Mouse (Mus musculus) layer of hippocampus, adult 2 months (tissue): ENCODE data around the gene Irs1. TPM values are rescaled to one million over a fixed set of nuclear protein-coding genes. Genes with fewer than 3 reads are reported as not detected.

Experiments
- DNase-seq, 2 experiments: peaks; one replicate each; pipeline ENCODE4 v3.0.0; 2022; ENCODE audit warnings: low spot score in 2 of 2
- H3K27ac ChIP-seq: fragments of 200-600 bp; 2 replicates; pipeline ENCODE4 v1.8.1; 2022
- H3K4me3 ChIP-seq: fragments of 200-600 bp; 2 replicates; pipeline ENCODE4 v1.8.1; 2022; ENCODE audit warnings: mild to moderate bottlenecking
- CTCF ChIP-seq: fragments of 200-600 bp; conservative IDR thresholded peaks from 2 replicates; pipeline ENCODE4 v1.8.1; 2022; ENCODE audit warnings: antibody characterized with exemption, mild to moderate bottlenecking, moderate library complexity
- total RNA-seq, 2 experiments: library from RNA; stranded (reverse); gene quantifications; 2 replicates each; pipeline ENCODE4 v1.2.3; 2021

Irs1 gene
- total RNA-seq, 2 experiments from 2014 or later, result 17.8 to 17.9 TPM

DNA sequence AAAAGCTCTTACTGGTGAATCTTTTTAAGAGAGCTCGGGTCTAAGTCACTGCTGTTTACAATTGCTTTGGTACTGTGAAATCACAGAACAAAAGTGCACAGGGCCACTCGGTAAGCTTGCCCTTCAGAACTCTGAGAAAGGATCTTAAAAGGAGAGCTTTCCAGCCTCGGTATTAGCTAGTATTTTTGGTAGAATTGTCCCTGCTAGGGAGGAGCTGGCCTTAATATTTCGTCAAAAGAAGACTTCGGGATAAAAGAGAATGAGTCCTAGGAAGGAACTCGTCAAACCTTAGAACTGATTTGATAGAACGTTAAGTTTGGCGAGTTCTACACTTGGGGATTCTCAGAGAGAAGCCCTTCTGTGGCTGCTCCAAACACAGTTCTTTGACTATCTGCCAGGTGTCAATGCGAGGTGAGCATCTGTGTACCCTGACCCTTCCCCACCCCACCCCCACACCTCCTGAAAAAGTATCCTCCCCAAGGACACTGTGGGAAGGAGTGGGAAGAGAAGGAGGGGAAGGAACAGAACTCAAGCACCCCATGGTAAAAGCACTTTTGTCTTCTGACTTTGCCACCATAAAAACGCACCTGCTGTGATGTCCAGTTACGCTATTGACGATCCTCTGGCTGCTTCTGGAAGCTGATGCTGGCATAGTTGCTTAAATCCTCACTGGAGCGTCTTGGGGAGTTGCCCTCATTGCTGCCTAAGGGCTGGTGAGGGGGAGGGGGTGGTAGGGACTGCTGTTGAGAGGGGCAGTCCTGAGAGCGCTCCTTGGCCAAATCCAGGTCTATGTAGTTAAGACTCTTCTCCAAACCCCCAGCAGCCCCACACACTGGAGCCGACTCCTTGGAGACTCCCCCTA lies 4.8 kb downstream of the Irs1 start:
- no peak for DNase-seq
- Histone ChIP-seq H3K27ac (peak overlapping the region; percentile 92), H3K4me3 (peak overlapping the region; percentile 88)
- TF ChIP-seq CTCF, result no peak

DNA sequence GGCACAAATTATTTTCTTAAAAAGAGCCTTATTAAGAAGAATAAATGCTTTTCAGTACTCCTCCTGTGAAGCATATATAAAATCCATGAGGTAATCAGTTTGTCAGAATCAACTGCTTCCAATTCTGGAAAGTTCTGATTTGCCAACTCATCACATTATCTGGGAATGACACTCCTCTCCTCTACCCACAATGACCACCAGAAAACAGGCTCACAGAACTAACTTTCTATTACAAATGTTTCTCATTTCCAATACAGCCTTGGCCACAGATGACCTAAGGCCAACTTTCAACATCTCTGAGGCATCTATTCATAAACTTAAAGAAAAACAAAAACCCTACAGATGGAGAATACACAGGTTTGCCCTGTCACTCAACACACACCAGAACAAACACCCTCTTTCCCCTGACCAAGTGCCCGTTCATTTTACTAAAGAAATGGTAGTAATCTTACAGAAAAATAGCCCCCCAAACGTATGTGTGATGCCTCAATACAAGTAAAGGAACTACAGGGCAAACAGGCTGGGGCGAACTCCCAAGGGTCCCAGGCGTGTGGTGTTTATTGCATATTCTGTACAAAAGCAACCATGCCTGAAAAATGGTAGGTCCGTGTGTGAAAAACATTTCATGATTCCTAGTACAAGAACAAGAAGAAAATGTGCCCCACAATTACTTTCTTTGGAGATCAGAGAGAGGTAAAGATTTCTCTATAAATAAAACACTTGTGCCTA lies 5.6 kb downstream of the Irs1 start:
- no peak for TF ChIP-seq CTCF
- peak overlapping the region; percentile 92 for H3K27ac ChIP-seq
- no peak for DNase-seq

DNA sequence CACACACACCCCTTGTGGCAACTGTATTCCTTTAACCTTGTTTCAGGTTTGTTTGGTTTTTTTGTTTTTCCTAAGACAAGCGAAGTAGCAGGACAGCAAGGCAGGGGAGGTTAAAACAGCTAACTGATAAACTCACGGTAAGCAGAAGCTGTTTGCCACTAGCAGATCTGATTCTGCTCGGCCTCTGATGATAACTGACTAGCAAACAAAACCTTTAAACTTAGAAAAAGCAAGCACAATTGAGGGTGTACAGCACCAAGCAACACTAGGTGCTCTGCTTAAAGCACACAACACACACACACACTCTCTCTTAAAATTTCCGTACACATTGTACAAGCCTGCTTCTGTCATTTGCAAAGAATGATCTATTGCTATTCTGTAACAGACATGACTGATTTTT lies 6.8 kb downstream of the Irs1 start:
- peak in 1 of 2 experiments; percentile 10 for DNase-seq
- Histone ChIP-seq H3K27ac (peak overlapping the region; percentile 92), H3K4me3 (peak overlapping the region; percentile 88)
- TF ChIP-seq CTCF, result no peak

More for the DNA sequence above, 5.6 kb downstream of the Irs1 start:
- peak overlapping the region; percentile 88 for H3K4me3 ChIP-seq

DNA sequence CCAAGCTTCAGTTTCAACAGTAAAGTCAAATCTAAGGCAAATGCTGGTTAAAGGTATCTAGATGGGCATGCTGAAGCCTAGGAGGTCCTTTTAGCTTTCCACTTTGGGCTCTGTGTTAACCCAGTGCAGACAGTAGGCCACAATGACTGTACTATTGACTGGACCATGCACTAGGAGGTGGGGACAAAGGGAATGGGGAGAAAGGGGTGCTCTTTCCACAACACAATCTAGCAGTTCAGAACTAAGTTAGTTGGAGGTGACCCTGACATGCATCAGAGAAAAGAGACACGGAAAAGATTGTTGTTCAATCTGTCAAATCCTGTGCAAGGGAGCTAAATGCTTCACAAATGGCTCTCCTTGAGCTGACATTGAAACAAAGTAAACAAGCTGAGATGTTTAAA lies 7.3 kb downstream of the Irs1 start:
- H3K4me3 ChIP-seq, result peak overlapping the region; percentile 62
- no peak for TF ChIP-seq CTCF
- H3K27ac ChIP-seq, result peak overlapping the region; percentile 93
- no peak for DNase-seq

DNA sequence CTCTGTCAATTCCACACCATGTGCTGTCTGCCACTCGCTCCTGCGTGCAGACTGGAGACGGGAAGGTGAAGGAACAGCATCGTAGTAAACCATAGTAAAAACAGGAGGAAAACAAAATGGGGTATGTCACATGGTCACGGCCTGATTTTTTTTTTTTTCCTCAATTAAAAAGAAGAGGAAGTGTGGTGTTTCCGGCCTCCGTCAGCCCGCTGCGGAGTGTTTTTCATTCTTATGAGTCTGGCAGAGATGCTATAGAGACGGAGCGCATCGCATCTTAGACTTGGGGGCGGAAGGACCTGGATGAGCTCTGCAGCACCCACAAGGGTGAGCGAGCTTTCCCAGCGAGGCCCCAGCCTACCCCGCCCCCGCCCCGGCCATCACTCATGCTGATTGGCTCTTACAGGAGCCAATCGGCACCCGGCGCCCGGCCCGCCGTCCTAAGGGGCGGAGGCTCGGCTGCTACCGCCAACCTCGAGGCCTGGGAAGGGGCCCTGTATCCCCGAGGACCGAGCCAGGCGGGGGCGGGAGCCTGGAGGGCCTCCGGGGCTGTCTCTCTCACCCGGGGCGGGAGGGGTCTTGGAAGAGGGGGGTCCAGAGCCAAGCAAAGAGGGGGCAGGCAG lies 8.1 kb downstream of the Irs1 start:
- H3K27ac ChIP-seq, result peak overlapping the region; percentile 93
- TF ChIP-seq CTCF, result no peak
- H3K4me3 ChIP-seq, result peak overlapping the region; percentile 62
- peak; percentile 87 to 91 for DNase-seq

DNA sequence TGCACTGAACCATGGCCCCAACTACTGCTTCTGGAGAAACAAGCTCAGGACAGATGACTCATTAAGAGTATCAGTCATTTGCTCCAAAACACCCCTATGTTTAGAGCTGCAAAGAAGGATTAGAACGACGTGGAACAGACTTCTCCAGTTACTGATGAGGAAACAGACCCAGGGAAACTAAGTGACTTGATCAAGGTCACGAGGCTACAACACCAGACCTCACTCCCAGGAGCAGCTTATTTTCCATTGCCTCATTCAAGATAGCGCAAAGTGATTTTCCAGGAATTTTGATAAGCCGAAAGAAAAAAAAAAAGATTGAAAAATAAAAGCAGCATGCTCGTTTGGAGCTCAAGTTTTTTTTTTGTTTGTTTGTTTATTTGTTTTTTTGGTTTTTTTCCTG lies 9.4 kb downstream of the Irs1 start:
- DNase-seq, result no peak
- no peak overlapping the region; the same call in 1 of the 2 replicates for H3K27ac ChIP-seq
- no peak overlapping the region for H3K4me3 ChIP-seq
- no peak for TF ChIP-seq CTCF

DNA sequence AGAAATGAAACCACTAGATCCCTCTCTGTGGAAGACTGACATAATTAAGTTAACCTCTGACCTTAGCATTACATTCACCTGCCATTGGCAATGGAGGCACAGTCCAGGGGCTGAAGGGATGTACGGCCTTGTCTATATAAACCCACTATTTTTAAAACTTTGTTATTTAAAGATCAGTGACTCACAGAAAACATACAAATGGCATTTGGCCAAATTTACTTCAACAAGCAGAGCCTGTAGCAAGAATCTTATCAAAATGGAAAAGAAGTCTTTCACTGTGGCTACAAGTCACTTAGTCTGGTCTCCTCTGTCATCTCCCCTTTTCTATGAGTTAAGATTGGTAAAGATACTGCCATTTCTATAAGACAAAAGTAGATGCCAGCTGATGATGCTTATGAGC lies 11.4 kb downstream of the Irs1 start:
- DNase-seq, result no peak
- Histone ChIP-seq H3K27ac (no peak overlapping the region), H3K4me3 (no peak overlapping the region)
- no peak for TF ChIP-seq CTCF

DNA sequence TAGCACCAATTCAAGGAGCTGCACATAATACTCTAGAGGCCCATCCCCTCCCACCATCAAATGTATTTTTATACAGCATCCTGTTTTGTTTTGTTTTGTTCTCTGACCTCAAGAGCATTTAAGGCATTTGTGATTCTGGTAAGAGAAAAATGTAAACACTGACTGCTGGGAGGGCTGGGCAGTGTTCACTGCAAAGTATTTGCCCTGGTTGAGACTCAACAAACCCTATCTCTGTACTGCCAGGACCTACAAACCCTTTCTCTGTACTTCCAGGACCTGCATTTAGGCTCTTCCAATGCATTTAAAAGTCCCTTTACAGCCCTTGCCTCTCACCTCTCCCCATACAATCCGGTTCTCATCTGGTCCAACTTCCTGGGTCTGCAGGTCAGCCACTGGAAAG lies 16.9 kb downstream of the Irs1 start:
- no peak overlapping the region for H3K27ac ChIP-seq
- TF ChIP-seq CTCF, result no peak
- H3K4me3 ChIP-seq, result no peak overlapping the region
- no peak for DNase-seq

DNA sequence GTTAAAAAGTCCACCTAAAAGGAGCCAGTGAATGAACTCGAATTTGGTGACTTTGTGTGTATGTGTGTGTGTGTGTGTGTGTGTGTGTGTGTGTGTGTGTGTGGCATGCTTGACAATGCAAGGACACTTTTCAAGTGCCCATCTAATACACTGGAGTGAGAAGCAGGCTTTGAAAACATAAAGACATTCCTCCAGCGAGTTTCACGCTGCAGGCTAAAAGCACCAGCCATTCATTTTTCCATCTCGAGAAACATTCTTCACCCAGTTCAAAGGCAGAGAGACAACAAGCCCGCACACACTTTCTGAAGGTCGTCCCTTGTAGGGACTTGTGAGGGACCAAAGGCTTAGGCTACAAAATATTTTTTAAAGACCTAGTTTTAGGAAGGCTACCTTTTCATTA lies 17.7 kb downstream of the Irs1 start:
- DNase-seq, result no peak
- no peak for TF ChIP-seq CTCF

DNA sequence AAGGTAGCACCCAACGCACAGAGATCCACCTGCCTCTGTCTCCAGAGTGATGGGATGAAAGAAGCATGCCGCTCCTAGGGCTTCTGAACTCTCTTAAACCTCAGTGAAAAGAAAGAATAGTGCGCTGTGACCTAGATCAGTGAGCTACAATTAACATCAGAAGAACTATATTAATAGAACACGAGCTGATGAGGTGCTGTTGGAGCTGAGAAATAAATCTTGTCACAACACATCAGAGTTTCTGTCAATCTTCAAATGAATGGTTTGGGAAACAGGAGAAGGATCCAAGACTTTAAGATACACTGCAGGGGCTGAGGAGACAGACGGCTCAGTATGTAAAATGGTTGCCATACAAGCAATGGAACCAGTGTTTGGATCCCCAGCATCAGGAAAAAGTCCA lies 19.0 kb downstream of the Irs1 start:
- no peak overlapping the region for H3K4me3 ChIP-seq
- TF ChIP-seq CTCF, result no peak
- no peak for DNase-seq

More for the DNA sequence above, 17.7 kb downstream of the Irs1 start:
- Histone ChIP-seq H3K27ac (no peak overlapping the region), H3K4me3 (no peak overlapping the region)

DNA sequence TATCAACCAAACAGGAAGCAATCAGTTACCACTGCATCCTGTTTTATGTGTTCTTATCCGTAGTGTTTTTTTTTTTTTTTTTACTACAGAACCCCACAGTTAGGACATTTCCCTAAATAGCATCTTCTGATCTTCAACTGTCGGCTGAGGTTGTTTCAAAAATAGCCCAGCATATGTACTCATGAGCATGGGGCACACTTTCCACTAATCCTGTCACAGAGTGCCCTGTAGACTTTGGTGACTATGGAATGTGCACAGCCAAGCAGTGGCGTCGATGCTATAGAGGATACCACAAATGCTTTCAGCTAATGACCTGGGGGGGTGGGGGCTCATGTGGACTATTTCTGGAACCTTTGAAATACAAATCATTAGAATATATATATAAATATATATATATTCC lies 23.7 kb downstream of the Irs1 start:
- no peak for DNase-seq
- Histone ChIP-seq H3K4me3 (no peak overlapping the region), H3K27ac (no peak overlapping the region)
- no peak for TF ChIP-seq CTCF

More for the DNA sequence above, 19.0 kb downstream of the Irs1 start:
- no peak overlapping the region for H3K27ac ChIP-seq

DNA sequence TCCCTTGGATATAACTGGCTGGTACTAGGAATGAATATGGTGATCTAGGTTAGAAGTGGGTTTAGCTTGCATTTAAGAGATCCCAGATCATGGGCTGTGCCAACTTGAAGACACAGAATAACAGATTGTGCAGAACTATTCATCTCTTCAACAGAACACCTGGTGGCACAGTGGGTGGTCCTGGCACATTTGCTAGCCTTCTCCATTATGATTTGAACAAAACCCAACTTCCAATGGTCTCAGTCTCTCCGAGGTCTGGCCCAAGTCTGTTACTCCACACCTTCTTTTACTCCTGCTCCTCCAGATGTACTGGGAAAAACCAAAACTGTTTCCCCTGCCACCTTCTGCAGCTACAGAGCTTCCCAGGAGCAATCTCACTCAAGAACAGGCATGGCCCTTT lies 28.9 kb downstream of the Irs1 start:
- Histone ChIP-seq H3K27ac (peak overlapping the region; percentile 69; the same call in 1 of the 2 replicates), H3K4me3 (no peak overlapping the region)
- no peak for DNase-seq
- TF ChIP-seq CTCF, result no peak

DNA sequence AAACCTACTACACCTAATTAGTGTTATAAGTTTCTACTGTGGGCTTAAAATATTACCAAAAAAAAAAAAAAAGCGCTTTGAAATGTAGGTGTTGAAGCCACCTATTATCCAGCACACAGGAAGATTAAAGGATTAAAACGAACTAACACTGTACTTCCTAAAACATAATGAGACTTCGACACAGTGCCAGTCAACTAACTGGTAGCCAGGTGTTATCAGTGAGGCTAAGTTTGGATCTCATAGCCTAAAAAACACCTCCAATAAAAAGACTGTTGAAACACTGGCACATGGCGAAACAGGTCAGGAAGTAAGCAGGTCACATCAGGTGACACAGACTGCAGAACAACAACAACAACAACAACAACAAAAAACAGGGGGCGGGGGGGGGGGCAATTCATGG lies 29.6 kb downstream of the Irs1 start:
- Histone ChIP-seq H3K4me3 (no peak overlapping the region), H3K27ac (peak overlapping the region; percentile 69; the same call in 1 of the 2 replicates)
- no peak for DNase-seq
- TF ChIP-seq CTCF, result no peak
